Mouse (Mus musculus) embryo, embryonic 11.5 days (tissue): ENCODE measurements at regions not wholly inside any gene's neighbourhood (a gene's known extent, or its start where the extent isn't known, plus 50 kb on each side); places are given as distances from the start of the nearest gene placed in this dataset.

Source experiments
- DNase-seq: peaks from one replicate; pipeline ENCODE4 v3.0.0-alpha.2; 2012; ENCODE audit warnings: low read depth, low spot score

GRCm38 (mm10) chr2:128301709-128302108 is 175.9 kb downstream of the Bcl2l11 start:
- no peak for DNase-seq

DNA sequence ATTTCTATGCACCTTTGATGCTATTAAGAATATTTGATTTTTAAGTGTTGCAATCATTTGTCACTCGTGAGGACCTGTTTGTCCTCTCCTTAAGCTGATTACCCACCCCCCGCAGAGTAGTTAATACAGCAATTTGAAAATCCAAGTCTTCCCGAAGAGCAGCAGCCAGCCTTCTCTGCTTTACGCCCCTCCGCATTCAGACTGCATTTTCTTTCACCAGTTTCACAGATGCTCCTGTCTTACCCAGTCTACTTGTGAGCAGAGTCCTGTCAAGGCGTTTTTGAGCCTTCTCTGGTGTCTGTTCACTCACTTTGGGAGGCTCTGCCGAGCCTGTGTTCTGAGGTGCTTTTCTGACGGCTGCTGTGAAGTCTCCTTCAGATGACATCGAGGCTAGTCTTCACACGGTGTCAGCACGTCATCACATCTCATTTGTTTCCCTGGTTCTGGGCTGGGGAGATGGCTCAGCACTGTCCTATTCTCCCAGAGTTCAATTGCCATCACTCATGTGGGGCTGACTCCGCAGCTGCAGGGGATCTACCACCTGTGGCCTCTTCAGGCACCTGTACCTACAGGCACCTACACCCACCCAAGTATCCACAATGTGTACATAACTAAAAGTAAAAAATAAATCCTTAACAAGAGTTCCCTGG is 178.3 kb downstream of the Bcl2l11 start:
- DNase-seq = no peak

DNA sequence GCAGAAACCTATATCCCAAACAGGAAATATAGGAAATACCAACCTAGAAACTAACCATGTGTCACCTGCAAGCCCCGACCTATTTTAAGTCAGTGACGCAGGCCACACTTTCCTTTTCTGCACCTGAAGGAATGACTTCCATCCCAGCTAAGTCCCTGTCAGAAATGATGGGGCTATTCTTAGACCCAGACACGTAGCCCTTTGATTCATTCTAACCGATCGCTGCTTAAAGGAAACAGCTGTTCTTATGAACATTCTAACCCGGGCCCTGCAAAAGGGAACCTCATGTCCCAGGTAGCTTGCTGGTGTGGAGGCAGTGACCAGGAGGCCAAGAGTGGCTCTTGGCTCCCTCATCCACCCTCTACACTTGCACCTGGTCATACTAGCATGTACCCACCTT is 180.9 kb downstream of the Bcl2l11 start:
- no peak for DNase-seq

GRCm38 (mm10) chr2:128309541-128310030 is 183.7 kb downstream of the Bcl2l11 start:
- DNase-seq = no peak

DNA sequence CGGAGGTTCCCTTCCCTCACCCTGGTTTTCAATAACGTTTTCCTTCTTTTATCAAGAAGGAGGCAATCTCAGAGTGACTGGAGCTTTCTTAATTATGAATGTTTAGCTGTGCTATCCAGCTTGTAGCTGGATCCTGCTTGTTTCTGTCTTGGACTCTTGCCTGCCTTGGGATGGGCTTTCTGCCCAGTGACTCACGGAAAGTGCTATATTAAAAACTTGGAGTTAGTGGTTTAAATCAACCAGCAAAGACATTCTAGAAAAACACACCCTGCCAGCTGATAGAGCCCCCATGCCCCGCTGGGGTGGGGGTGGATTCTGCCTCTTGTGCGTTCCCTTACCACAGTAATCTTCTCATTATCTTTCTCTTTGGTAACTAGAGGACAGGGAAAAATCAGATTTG is 184.2 kb downstream of the Bcl2l11 start:
- no peak for DNase-seq

DNA sequence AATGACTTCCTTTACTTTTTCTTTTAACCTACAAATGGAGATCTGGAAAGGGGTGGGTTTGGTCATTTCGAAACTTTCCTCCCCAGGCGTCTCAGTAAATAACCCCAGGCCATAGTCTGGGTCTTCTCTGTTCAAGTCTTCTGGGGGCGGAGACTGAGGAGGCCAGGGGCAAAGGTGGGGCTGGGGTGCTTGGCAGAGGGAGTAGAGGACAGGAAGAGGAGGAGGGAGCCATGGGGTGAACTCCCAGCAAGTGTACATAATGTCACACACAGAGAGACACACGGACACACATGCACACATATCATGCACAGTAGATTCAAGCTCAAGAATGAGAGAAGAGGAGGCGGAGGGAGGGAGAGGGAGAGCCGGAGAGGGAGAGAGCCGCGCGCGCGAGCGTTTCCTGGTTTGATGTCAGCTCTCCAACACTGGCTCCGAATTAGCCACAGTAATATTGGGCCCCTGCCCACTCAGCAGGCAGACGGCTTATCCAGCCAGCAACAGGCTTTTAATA is 186.3 kb downstream of the Bcl2l11 start:
- DNase-seq = no peak

DNA sequence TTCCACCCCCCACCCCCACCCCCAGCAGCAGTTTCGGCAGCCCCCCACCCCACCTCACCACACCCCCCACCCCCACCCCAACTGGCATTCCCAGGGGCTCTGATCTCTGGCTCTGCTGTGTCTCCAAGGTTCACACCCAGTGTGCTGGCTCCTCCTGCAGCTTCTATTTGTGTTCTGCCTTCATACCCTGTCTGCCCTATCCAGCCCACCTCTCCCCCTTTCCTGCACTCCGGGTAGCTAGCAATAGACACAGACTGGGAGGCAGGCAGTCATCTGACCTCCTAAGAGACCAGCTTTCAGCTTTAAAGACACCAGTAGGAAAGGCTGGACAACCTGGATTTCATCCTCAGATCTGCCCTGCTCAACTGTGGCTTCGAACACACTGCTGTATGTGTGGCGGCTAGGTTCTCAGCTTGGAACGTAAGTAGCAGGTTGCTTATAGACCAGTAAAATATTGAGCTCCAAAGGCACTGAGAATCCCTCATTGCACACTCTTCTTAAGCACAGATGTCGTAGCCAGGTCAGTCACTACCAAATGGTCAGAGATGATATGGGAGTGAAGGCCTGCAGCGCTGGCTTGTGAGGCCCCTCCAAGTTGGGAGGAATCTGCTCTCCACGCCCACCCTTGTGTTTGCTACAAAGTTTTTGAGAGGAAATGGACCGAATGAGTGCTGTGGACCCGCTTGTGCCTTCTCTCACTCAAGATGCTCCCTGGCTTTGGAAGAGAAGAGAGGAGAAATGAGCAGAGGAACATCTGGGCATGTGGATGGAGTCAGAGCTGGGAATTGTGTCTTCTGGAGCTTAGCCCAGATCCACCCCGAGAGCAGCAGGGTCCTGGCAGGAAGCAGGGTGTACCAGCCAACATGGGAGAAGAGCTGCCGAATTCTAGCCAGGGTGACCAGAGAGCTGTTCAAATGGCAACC is 187.1 kb downstream of the Bcl2l11 start:
- no peak for DNase-seq

- DNase-seq = no peak
Measured at GRCm38 (mm10) chr2:128313582-128313918, 187.7 kb downstream of the Bcl2l11 start.

- no peak for DNase-seq
Measured at GRCm38 (mm10) chr2:128313948-128314347, 188.1 kb downstream of the Bcl2l11 start.

DNA sequence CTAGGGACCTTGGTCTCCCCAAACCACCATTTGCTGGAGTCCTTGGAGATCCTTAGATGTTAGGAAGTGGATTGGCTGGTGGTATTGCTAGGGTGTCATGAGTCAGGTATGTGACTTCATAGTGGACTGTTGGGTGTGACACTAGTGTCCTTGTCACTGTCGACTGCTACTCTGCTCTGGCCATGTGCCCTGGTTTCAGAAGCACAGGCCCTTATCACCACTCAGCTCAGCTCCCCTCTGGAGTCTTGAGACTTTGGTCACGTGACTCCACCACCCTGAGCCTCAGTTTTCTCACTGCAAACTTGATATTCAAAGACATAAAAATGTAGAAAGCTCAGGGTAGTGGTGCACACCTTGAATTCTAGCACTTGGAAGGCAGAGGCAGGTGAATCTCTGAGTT is 190.7 kb downstream of the Bcl2l11 start:
- DNase-seq = no peak

GRCm38 (mm10) chr2:128318266-128318665 is 192.4 kb downstream of the Bcl2l11 start:
- no peak for DNase-seq

- DNase-seq = no peak
Measured at GRCm38 (mm10) chr2:128318956-128319355, 193.1 kb downstream of the Bcl2l11 start.

GRCm38 (mm10) chr2:128321475-128321874 is 195.6 kb downstream of the Bcl2l11 start:
- no peak for DNase-seq

DNA sequence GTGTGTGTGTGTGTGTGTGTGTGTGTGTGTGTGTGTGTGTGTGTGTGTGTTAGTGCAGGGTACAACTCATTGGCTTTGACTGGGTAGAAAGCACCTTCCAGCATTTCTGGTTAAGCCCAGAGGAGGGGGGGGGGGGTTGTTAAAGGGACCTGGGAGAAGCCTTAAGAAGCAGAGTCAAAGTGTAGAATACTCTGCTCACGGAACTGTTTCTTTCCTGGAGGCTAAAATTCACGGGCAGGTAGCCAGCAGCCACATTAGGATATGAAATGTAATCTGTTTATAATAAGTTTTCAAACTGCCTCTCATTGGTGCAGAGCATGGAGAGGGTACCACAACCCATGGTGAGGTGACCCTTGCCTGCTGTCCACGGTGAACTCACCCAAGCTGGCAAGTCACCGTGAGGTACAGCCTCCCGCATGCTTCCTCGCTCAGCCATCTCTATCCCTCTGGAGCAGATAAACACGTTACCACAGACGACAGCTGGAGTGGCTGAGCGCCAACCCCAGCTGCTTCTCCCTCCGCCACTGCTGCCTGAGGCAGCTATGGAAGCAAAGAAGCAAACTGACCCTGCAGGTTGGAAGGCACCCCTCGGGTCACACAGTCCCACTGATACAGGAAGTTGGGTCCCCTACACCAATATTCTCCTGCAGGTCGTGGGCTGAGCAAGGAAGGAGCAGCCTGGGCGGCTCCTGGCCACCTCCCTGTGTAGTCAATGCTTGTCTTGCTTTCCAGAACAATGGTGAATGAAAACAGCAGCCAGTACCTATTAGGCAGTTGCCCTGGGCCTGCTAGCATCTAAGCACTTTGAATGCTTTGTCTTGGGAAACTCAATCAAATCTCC is 198.6 kb downstream of the Bcl2l11 start:
- DNase-seq = no peak

DNA sequence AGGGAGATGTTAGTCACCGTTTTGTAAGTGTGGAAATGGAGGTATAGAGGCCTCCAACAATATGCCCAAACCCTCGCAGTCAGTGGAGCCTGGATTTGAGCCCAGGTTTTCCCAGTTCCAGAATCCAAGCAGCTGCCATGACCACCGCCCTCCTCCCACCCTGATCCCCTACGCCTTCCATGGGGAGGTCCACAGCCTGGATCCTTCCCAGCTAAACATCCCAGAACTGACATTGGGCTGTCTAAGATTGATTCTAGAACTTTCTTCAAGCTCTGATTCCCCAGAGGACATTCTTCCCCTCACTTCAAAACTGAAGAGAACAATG is 199.2 kb downstream of the Bcl2l11 start:
- no peak for DNase-seq

- DNase-seq = no peak
Measured at GRCm38 (mm10) chr2:128325456-128325855, 199.6 kb downstream of the Bcl2l11 start.

DNA sequence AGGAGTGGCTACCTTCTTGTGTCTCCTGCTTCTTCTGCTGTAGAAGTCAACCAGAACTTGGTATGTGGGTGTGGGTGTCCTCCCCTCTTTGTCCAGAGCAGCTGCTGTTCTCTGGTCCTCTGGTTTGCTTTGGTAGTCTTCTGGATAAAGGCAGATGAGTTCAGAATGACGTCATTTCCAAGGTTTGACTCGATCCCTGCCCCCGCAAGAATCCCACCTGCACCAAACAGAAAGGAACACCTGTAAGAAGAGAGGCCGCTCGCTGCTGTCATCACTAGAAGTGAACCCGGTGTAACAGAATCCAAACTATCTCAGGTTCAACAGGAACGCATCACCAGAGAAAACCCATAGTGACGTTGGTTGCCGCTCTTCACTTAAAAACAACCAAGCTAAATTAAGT is 205.0 kb downstream of the Bcl2l11 start:
- no peak for DNase-seq

- DNase-seq = no peak
Measured at GRCm38 (mm10) chr2:128331275-128331674, 205.4 kb downstream of the Bcl2l11 start.

DNA sequence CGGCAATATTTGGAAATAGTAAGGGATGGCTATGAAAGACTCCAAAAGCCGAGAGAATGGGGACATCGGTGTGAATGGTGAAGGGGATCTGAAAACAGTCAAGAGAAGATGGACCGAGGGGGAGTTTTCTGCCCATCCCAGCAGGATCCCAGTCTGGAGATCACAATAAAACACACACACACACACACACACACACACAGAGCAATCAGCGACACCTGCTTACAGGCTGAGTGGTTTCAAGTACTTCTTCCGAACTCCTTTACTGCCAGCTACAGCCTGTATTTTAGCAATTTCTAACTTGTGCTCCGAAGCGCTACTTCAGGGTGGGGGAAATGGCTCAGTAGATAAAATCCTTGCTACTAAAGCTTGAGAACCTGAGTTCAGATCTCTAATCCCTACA is 205.8 kb downstream of the Bcl2l11 start:
- DNase-seq = no peak

DNA sequence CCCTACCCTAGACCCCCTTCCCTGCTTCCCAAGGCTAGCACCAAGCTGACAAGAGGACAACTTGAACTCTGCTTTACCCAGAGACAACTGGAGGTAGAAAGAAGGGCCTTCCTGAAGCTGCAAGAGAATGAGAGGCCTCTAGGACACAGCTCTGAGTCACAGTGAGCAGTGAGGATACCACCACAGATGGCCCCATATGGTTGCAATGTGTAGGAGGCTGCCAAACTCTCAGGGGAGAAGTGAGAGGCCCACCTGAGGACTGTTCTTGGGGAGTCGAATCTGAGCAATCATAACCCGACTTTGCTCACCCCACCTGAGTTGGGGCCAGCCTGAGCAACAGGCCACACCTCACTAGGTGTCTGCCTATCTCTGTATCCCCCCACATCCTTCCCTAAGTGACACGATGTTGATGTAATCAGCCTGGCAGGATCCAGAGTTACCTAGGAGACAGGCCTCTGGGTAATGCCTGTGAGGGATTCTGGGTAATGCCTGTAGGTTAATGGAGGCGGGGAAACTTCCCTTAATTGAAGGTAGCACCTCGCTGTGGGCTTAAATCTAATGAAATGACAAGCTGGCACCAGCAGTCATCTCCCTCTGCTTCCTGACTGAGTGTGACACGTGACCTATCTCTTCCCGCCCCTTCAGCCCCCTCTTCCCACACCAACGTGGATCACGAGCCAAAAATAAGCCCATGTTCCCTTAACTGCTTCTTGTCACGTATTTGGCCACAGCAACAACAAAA is 207.7 kb downstream of the Bcl2l11 start:
- DNase-seq = no peak

DNA sequence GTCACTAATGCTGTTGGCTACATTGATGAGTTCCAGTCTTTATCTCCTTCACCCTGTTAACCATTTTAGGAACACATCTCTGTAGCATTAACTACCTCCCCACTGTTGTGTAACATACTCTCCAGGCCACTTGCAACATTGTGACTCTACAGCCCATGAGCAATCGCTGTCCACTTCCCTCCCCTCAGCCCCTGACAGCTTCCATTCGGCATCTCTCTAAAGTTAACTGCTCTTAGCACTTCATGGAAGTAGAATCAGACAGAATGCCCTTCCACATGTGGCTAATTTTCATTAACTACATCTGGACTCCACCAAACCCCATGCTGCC is 208.3 kb downstream of the Bcl2l11 start:
- no peak for DNase-seq
